In genomic region chr16:78537322-78537721, GRCm38 (mm10) we compare ENCODE assay signal across 15 mouse cellular contexts.
"Had no signal": no experiment of that assay in that cellular context is flagged by ENCODE, and none has a peak within 500 bp of the region (broad histone marks: within the 10 kb centered on the region; RNA-seq: fewer than 3 reads in every experiment).

No protein-coding gene starts in this region.

- H3K27me3 ChIP-seq: liver, embryonic 15.5 days; neural tube, embryonic 13.5 days had no signal

- H3K27ac ChIP-seq: left cerebral cortex, adult 2 months; limb, embryonic 10.5 days; liver, embryonic 15.5 days; macrophage; midbrain, embryonic 10.5 days; neural tube, embryonic 13.5 days; stomach, postnatal 0 days had no signal

- H3K9me3 ChIP-seq: limb, embryonic 10.5 days; liver, embryonic 15.5 days; midbrain, embryonic 10.5 days; neural tube, embryonic 13.5 days had no signal

- ATAC-seq: midbrain, embryonic 16.5 days had no signal

- DNase-seq: kidney, adult 8-10 months; kidney, postnatal 25 days; lung, embryonic 14.5 days; lung, postnatal 10 days; right cerebral cortex, adult 18-20 months; right cerebral cortex, postnatal 25 days; thymus, postnatal 4 days had no signal

- H3K4me3 ChIP-seq: left cerebral cortex, adult 2 months; limb, embryonic 10.5 days; liver, embryonic 15.5 days; midbrain, embryonic 10.5 days; neural tube, embryonic 13.5 days had no signal

- H3K4me1 ChIP-seq: liver, embryonic 15.5 days; neural tube, embryonic 13.5 days had no signal

- H3K36me3 ChIP-seq: liver, embryonic 15.5 days had no signal
